Mouse (Mus musculus) embryonic facial prominence, embryonic 13.5 days (tissue): ENCODE data around the gene Magea3. TPM values are rescaled to one million over a fixed set of nuclear protein-coding genes. Genes with fewer than 3 reads are reported as not detected.
"Not testable (repeated sequence)": the region's sequence is repeated elsewhere in the genome, so short reads cannot be mapped to it uniquely, and the experiment has no call there.

Source experiments
- ATAC-seq: fragments of 200-750 bp; cut with Nextera tagmentation; 2 replicates; pipeline ENCODE4 v1.8.0; 2017; ENCODE audit warnings: low read depth; ENCODE audit not compliant: insufficient number of reproducible peaks, insufficient read depth, low FRiP score, low TSS enrichment
- H3K27ac ChIP-seq: fragments of 300-500 bp; sonication (generic); 2 replicates; pipeline ENCODE4 v1.5.1; 2015; ENCODE audit warnings: moderate library complexity, mild to moderate bottlenecking, inconsistent platforms
- H3K27me3 ChIP-seq: fragments of 300-500 bp; sonication (generic); 2 replicates; pipeline ENCODE4 v1.6.1; 2015; ENCODE audit warnings: mild to moderate bottlenecking, inconsistent platforms
- H3K36me3 ChIP-seq: fragments of 300-500 bp; sonication (generic); 2 replicates; pipeline ENCODE4 v1.6.1; 2015; ENCODE audit warnings: mild to moderate bottlenecking, inconsistent platforms
- H3K4me1 ChIP-seq: fragments of 300-500 bp; sonication (generic); 2 replicates; pipeline ENCODE4 v1.6.1; 2015; ENCODE audit warnings: inconsistent platforms
- H3K4me2 ChIP-seq: fragments of 300-500 bp; sonication (generic); 2 replicates; pipeline ENCODE4 v1.6.1; 2015; ENCODE audit warnings: moderate library complexity, mild to moderate bottlenecking, inconsistent platforms
- H3K4me3 ChIP-seq: fragments of 300-500 bp; sonication (generic); 2 replicates; pipeline ENCODE4 v1.5.1; 2015; ENCODE audit warnings: mild to moderate bottlenecking, inconsistent platforms
- H3K9ac ChIP-seq: fragments of 300-500 bp; sonication (generic); 2 replicates; pipeline ENCODE4 v1.6.1; 2015; ENCODE audit warnings: mild to moderate bottlenecking, inconsistent platforms
- H3K9me3 ChIP-seq: fragments of 300-500 bp; sonication (generic); 2 replicates; pipeline ENCODE4 v1.6.1; 2016; ENCODE audit warnings: inconsistent platforms
- WGBS: fragments of 180-500 bp; shearing (Covaris S2); methylation state at CpG from one replicate; pipeline ENCODE4 v1.1.7; 2015; ENCODE audit warnings: mixed read lengths; 5-methylcytosine and 5-hydroxymethylcytosine counted together
- polyA plus RNA-seq: library from polyadenylated mRNA; unstranded; fragments of >200 nt; fragmentation: Nextera tagmentation; extraction: Ambion mirVana; gene quantifications from 2 replicates; pipeline ENCODE4 v1.2.1, GENCODE M21; 2015

Gene Magea3
- not detected in 2 replicates for polyA plus RNA-seq

DNA sequence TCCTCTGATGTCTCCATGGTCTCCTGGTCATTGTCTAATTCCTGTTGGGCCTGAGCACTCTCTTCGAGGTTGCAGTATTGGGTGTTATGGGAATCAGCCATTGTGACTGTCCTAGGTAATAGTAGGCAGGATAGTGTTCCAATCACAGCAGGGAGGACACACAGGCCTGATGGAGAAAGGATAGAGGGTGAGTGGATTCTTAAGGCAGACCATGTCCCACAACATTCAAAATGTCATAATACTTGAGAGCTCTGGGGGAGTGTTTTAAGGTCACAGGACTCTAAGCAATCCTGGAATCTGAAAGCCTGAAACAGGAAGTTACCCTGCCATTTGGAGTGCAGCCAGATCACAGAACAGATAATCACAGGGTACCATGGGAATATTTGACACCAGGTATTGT lies at the start of gene Magea3:
TSS of gene Magea3 (minus strand) at position 101 of the 400 bp plus-strand sequence.
- H3K4me2 ChIP-seq, ATAC-seq, H3K4me1 ChIP-seq, H3K27ac ChIP-seq, H3K27me3 ChIP-seq, H3K4me3 ChIP-seq, H3K9ac ChIP-seq, H3K9me3 ChIP-seq, H3K36me3 ChIP-seq: not testable (repeated sequence)
- WGBS = 38% methylated on average over 1 of the region's 1 CpGs

DNA sequence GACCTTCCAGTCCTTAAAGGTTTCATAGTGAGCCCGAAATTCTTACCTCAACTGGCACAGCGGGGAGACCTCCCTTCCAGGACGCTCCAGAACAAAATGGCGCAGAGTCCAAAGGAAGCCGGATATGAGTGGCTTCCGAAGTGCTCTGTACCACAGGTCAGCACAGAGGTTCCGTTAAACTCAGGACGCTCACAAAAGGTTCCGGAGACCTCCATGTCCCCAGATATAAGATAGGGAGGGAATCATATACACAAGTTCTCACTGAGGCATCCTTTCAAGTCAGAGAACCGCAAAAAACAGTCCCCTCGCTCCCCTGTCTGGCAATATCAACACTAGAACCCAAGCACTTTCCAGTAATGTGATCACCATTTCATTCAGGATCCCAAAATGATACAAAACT lies 46.4 kb upstream of the Magea3 start, which contains the start of gene Magea8:
TSS of gene Magea8 (minus strand) at position 101 of the 400 bp plus-strand sequence.
- ATAC-seq, H3K9ac ChIP-seq, H3K9me3 ChIP-seq, H3K36me3 ChIP-seq, H3K4me2 ChIP-seq, H3K4me3 ChIP-seq, H3K27me3 ChIP-seq, H3K27ac ChIP-seq, H3K4me1 ChIP-seq: not testable (repeated sequence)
- WGBS = 84% methylated on average over 11 of the region's 11 CpGs

DNA sequence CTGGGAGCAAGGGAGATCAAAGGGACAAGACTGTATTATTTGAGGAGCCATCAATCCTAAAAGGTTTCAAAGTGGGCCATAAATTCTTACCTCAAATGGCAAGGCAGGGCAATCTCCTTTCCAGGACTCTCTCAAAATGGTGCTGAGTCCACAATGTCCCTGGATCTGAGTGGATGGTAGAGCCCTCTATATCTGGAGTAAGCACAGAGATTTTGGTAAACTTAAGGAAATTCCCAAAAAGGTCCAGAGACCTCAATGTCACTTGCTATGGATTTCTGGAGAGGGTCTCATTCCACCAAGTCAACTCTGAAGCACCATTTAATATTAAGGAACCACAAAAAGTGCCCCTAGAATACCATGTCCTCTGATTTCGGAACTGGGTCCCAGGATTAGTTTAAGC lies 13.4 kb downstream of the Magea3 start, which contains the start of gene Magea6:
TSS of gene Magea6 (minus strand) at position 101 of the 400 bp plus-strand sequence.
- not testable (repeated sequence) for H3K36me3 ChIP-seq, ATAC-seq, H3K27ac ChIP-seq, H3K4me2 ChIP-seq, H3K4me1 ChIP-seq, H3K9ac ChIP-seq, H3K9me3 ChIP-seq, H3K27me3 ChIP-seq, H3K4me3 ChIP-seq
- 63% methylated on average over 1 of the region's 1 CpGs for WGBS

Other genes starting within 250 kb of the Magea3 start
- gene Cldn34b1, start 59.2 kb downstream of the Magea3 start, polyA plus RNA-seq = not detected in 2 replicates
- not detected in 2 replicates for gene Magea6, start 13.5 kb downstream of the Magea3 start, polyA plus RNA-seq
- not detected in 2 replicates for gene Magea8, start 46.3 kb upstream of the Magea3 start, polyA plus RNA-seq
- gene Magea5, start 113.6 kb upstream of the Magea3 start, polyA plus RNA-seq = not detected in 2 replicates
- not detected in 2 replicates for gene Magea1, start 140.3 kb upstream of the Magea3 start, polyA plus RNA-seq
- not detected in 2 replicates for gene Magea2, start 144.2 kb upstream of the Magea3 start, polyA plus RNA-seq
- not detected in 2 replicates for gene Cldn34b2, start 178.9 kb upstream of the Magea3 start, polyA plus RNA-seq